Mouse (Mus musculus) adrenal gland, adult 18-20 months (tissue): Measurements from ENCODE around the gene Epb41l5. TPM values are rescaled to one million over a fixed set of nuclear protein-coding genes. Genes with fewer than 3 reads are reported as not detected.

Experiments used
- DNase-seq, 2 experiments: peaks; one replicate each; pipeline ENCODE4 v3.0.0; 2021 to 2022; ENCODE audit warnings: low spot score in 2 of 2
- total RNA-seq, 2 experiments: library from RNA; stranded (reverse); gene quantifications; 1 replicate in 1 of 2; 2 replicates in 1 of 2; pipeline ENCODE4 v1.2.3; 2021

Gene Epb41l5
- total RNA-seq, 2 experiments from 2014 or later = 10.1 to 10.9 TPM

- no peak for DNase-seq
Observed at GRCm38 (mm10) chr1:119503808-119504207, 145.0 kb downstream of the Epb41l5 start.

DNA sequence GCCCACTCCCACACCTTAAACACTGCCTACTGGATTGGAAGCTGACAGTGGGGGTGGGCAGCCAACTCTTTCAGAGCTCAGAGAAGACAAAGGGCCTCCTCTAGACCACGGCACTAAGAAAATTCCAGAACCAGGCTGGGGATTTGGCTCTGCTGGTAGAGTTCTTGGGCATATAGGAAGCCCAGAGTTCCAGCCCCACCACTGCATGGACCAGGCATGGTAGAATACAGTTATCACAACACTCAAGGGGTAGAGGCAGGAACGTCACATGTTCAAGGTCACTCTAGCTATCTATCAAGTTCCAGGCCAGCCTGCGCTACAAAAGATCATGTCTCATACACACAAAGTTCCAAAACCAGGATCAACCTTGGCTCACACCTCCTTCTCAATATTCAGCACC is 145.6 kb downstream of the Epb41l5 start:
- DNase-seq = no peak

DNA sequence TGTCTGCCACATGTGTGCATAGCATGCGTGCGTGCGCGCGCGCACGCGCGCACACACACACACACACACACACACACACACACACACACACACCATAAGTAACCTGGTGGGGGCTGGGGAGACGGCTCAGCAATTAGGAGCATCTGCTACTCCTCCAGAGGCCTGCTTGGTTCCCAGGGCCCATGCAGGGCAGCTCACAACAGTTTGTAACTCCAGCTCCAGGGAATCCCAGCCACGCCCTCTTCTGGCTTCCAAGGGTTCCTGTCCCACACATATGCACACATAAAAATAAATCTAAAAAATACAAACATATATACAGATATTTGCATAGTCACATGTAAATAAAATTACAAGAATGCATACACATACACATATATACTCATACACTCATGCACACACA is 146.1 kb downstream of the Epb41l5 start:
- DNase-seq = no peak

DNA sequence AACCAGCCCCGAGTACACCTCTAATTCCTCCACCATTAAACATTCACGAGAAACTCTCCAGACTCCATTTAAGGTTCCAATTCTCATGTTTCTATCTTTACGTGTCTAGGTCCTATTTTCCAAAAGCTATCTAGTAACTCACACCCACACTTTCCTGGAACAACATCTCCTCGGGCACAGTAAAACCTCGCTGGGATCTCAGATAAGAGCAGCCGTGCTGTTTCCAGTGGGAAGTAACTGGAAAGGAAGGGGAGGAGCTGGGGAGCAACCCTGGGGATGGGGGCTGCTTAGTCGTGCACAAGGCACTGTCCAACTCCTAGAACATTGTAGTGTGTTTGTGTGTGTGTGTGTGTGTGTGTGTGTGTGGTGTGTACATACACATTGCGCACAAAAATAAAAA is 146.9 kb downstream of the Epb41l5 start:
- no peak for DNase-seq

DNA sequence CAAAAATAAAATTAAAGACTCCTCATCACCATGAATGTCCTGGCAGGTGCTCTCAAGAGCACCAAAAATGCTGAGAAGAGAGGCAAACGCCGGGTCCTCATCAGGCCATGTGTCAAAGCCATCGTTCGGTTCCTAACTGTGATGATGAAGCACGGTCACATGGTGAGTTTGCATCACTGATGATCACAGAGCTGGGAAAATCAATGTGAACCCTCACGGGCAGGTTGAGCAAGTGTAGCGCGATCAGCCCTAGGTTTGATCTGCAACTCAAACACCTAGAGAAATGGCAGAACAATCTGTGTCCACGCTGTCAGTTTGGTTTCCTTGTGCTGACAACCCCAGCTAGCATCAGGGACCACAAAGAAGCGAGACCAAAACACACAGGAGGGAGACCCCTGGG is 149.3 kb downstream of the Epb41l5 start:
- DNase-seq = no peak

GRCm38 (mm10) chr1:119498536-119499231 is 150.1 kb downstream of the Epb41l5 start:
- DNase-seq = no peak

DNA sequence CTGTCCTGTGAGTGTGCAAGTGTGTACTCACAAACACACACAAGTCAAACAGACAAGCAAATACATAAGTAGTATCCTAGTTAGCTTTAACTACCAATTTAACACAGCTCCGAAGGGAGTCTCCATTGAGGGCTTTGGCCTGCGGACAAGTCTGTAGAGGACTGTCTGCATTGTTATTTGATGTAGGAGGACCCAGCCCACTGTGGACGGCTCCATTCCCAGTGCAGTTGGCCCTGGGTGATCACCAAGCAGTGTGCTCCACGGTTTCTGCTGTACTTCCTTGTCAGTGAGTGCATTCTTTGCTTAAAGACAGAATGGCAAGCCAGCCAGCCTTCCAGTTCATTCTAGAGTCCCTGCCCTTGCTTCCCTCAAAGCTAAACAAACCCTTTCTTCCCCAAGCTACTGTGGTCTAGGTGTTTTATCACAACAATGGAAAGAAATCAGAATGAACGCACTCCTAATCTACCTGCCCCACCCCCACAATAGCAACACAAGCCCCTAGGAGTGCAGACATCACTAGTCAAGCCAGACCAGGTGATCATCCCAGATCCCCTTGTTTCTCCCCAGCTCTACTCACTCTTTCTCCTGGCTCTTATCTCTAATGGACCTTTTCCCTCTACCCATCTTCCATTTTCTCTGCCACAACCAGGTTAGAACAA is 151.3 kb downstream of the Epb41l5 start:
- DNase-seq = no peak

GRCm38 (mm10) chr1:119495396-119495775 is 153.4 kb downstream of the Epb41l5 start:
- no peak for DNase-seq

Other genes with a start within 250 kb of the Epb41l5 start
- gene Inhbb, start 226.8 kb downstream of the Epb41l5 start, total RNA-seq = 1 to 10 TPM; 2.9 to 3.9 TPM
- 10 to 100 TPM; 47.7 to 58.3 TPM for gene Ralb, start 144.2 kb downstream of the Epb41l5 start, total RNA-seq
- gene Tmem185b, start 122.8 kb downstream of the Epb41l5 start, total RNA-seq = 10 to 100 TPM; 24.9 to 29.0 TPM
- gene Ptpn4, start 188.6 kb upstream of the Epb41l5 start, total RNA-seq = 10 to 100 TPM; 23.7 to 31.1 TPM